Mouse (Mus musculus) gastrocnemius, postnatal 14 days (tissue): ENCODE measurements around the gene Lmntd1. TPM values are rescaled to one million over a fixed set of nuclear protein-coding genes. Genes with fewer than 3 reads are reported as not detected.

Experiments
- DNase-seq: peaks from one replicate; pipeline ENCODE4 v3.0.0; 2021; ENCODE audit warnings: mixed read lengths
- intact Hi-C: fragments of 180-260 bp; cut with DNase I; formaldehyde crosslinking; loops from one replicate; pipeline ENCODE4 v1.15.1; 2025; ENCODE audit warnings: low total_unique reads
- total RNA-seq, 2 experiments: library from RNA; stranded (reverse); gene quantifications; 2 replicates each; pipeline ENCODE4 v1.2.3; 2021

The Lmntd1 gene
- total RNA-seq, 2 experiments from 2014 or later: 0.16 to 0.43 TPM

DNA sequence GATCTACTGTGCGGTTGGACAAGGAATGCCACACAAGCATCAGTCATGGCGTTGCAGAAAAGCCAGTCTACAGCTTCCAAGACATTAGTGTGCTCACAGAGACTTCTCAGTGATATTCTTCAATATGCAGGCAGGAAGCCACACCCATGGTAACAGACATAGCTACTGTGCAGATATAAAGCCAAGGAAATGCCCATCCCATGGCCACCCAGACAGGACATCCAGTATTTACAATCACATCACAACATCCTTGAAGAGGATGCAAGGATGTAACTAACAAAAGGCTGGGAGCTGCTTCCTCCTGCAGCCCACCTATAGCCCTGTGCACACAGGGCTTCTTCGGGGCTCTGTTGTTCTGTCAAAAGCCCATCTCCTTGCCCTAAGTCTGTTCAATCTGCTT lies 45.4 kb downstream of the Lmntd1 start:
- intact Hi-C loops: no loop called here
- no peak for DNase-seq

DNA sequence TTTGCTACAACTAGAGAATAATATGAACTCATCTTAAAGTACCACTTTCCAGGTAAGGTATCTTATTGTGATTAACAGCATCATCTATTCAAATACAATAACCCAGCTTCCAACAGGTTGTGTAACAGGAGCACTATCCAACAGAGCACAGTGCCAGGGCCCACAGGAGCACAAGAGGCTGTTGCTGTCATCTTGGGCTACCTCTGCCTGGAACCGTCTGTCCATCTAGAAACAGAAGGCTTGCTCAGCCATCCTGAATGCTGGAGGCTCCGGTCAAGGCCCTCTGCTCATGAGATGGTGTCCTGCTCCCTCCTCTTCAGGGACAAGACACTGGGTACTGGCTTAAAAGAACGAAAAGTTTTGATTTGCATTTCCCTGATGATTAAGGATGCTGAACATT lies 46.3 kb downstream of the Lmntd1 start:
- intact Hi-C loops: no loop called here
- DNase-seq: no peak

DNA sequence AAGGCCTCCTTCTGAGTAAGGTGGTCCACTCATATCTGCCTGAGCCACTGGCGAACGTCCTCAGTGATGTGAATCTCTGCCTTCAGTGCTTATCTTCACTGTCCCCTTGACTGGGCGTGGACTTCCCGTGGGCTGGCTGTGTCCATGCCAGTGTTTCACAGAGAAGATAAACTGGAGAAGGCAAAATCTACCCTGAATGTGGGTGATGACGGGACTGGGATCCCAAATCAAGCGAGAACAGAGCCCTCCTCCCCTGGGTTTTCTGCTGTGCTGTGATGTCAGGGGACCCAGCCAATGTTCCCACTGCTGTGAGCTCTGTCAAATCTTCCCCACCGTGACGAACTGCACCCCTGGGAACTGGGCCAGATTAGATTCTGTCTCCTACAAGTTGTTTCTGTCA lies 46.8 kb downstream of the Lmntd1 start:
- intact Hi-C loops: no loop called here
- no peak for DNase-seq

DNA sequence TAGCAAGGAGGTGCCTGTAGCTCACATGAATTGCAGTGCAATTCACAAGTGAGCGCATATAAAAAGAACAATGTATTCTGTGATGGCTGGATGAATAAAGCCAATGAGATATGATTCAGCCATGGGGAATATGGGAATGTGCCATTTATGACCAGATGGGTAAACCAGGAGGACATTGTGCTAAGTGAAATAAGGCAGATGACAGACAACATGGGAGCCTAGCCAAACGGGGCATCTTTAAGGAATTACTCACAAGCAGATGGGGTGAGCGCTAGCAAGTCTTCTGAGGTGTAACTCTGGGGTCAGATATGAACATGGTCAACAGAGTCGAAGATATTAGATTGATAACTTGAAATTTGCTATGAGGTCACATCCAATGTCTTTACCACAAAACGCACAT lies 48.5 kb downstream of the Lmntd1 start:
- intact Hi-C loops: no loop called here

DNA sequence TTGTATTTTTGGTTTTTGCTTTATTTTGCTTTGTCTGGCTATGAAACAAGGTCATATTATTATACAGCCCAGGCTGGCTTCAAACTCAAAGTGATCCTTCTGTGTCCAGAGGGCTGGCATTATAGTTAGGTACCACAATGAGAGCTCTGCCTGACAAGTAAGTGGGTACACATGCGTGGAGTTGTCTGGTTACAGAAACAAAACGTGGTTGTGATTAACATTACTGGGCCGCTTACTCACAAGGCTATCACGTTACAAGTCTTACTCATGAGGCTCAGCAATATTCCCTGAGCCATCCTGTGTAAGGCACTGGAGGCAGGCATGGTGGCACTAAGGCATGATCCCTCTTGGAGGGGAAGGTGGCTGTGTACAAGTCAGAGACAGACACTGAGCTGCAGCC lies 49.4 kb downstream of the Lmntd1 start:
- DNase-seq: no peak
- intact Hi-C loops: no loop called here

More for the DNA sequence above, 48.5 kb downstream of the Lmntd1 start:
- no peak for DNase-seq

DNA sequence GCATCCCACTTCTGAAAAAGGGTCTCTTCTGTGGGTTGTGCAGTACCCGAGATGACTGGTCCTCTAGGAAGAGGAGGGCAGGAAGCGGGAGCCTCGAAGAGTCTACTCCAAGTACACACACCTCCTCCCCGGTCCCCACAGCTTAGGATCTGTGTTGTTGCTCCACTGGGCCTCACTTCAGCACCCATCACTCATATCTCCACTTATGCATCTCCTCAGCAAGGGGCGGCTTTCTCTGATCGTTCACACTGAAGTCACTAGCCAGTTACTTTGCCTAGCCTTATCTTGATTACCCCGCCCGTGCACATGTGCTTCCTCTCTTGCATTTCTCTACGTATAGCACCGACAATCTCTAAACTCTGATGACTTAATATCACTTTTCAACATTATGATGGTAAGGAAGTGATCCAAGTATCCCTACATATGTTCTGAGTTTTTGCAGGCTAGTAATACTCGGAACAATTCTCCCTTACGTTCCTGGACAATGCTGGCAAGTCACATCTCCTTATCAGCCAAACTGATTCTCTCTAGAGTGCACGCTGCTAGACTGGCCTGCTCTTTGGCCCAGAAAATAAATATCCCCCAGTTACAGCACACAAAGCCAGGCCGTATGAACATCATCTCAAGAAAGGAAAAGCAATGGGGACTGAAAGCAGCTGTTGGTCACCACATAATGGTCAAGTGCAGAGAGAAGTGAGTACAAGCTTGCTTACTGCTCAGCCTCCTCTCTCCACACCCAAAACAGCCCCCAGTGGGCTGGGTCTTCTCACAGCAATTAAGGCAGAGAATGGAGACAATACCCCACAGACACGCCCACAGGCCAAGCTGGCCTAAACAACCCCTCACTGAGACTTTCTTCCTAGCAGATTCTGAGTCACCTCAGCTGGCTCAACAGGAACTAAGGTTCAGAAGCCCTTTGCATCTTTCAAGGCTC lies 56.8 kb downstream of the Lmntd1 start:
- intact Hi-C loops: no loop called here
- DNase-seq: no peak

DNA sequence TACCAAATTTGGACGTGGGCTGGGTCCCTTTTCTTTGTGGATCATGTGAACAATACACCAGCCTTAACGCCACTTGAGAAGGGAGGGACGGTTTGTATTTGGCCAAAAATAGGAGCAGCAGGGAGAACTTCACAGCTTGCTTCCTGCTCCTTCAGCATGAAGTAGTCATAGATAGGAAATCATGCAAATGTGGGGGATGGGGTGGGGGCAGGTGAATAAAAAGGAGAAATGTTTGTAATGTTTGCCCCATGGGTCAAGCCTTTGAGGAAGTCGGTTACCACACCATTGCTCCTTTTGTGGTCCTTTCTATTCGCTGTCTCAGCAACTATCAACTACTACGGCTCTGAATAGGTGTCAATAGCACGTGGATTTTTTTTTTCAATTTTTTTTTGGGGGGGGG lies 60.9 kb downstream of the Lmntd1 start:
- intact Hi-C loops: no loop called here

DNA sequence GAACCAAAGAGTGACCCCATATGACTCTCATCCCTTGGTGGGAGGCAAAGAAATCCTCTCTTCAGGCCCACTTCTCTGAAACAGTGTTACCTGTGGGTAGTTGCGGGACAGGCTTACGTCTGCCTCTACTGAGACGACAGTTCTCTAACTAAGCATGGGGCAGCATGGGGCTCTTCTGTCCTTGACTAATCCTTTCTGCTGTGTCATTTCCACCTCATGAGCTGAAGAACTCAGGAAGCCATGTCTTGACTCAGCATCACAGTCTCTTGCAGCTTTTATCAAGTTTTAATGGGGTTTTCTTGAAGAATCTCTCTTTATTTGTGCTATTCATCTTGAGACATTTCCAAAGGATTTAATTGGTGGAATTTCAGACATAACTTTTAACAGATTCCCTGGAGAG lies 61.3 kb downstream of the Lmntd1 start:
- intact Hi-C loops: no loop called here

More for the DNA sequence above, 60.9 kb downstream of the Lmntd1 start:
- no peak for DNase-seq

DNA sequence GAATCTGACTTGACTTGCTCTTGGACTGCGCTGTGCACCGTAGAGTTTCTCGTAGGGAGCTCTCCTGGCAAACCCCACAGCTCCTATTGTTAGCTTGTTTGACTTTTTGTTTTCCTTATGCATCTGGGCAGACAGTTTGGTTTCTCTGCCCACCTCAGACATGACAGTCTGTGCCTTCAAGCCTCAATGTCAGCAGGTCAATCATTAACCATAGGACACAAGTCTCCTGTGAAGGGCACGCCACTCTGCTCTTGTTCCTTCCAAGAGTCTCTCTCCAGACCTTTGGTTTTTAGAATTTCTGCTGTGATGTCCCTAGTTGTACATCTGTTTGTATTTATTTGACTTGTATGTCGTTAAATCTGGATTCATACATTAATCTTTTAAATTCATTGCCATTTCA lies 63.1 kb downstream of the Lmntd1 start:
- intact Hi-C loops: no loop called here
- DNase-seq: no peak

More for the DNA sequence above, 61.3 kb downstream of the Lmntd1 start:
- DNase-seq: no peak

DNA sequence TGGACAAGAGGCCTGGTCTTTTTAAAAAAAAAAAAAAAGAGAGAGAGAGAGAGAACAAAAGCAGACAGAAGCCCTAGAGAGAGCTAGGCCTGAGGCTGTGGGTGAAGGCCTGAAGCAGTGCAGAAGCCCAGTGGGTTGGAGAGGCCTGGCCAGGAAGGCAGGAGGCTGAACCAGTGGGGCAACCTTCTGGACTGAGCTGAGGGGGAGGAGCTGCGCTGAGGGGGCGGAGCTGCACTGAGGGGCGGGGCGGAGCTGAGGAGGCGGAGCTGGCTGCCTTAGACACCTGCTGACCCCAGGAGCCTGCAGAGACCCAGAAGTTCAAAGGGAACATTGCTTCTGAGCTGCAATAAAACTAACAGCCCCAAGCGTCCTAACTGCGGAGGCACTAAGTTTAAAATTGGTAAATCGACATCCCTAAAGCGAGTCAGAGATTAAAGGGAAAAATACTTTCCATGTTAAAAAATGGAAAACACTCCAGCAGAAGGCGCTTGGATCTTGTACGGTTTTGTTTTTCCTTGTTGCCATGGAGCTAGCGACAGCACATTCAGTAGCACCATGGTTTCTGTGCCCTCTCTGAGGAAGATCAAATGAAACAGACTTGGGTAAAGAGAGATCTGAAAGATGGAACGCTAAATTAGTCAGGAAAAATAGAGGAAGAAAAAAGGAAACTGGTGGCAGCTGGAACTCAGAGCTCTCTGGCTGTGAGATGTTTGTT lies 68.0 kb downstream of the Lmntd1 start:
- intact Hi-C loops: no loop called here
- DNase-seq: no peak

DNA sequence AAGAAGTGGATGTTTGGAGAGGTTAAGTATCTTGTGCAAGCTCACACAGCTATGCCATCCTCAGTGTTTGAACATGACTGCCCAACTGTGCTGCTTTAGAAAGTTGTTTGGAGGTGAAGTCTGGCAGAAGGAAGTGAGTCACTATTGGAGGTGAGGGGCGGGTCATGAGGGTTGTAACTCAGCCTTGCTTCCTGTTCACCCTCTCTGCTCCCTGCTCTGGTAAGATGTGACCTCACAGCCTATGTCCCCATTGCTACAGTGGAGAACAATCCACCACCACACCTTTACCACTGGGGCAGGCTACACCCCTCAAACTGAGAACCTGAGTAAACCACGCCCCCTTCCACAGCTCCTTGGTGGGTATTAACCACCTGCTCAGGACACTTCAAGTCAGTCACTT lies 69.3 kb downstream of the Lmntd1 start:
- intact Hi-C loops: no loop called here
- no peak for DNase-seq

DNA sequence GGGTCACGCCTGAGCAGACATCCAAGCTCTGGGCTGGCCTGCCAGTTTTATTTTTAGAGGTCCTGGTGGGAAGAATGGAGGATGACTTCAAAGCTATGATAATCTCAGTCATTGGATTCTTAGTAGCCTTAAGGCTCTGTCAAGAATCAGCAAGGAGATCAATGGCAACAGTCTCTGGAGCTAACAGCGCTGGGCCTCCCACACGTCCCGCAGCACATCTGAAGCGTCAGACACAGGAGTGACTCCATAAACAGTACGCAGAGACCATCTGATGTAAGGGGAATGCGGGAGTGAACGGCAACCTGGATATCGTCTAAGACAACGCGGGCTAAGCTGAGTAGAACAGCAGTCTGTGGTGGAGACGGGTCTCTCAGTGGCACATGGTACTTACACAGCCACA lies 69.8 kb downstream of the Lmntd1 start:
- intact Hi-C loops: no loop called here

DNA sequence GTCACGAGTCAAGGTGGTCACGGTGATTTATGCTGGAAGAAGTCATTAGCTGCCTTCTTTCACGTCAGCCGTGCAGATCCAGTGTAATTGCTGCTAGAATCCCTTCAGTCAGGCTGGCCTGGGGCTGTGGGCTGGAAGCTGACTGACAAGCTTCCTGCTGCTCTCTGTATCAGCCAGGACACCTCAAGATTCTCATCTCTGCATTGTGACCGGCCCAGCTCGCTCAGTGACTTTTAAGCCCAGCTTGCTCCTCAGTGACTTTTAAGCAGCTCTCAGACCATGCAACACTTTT lies 74.6 kb downstream of the Lmntd1 start:
- no peak for DNase-seq
- intact Hi-C loops: no loop called here

More for the DNA sequence above, 69.8 kb downstream of the Lmntd1 start:
- no peak for DNase-seq

DNA sequence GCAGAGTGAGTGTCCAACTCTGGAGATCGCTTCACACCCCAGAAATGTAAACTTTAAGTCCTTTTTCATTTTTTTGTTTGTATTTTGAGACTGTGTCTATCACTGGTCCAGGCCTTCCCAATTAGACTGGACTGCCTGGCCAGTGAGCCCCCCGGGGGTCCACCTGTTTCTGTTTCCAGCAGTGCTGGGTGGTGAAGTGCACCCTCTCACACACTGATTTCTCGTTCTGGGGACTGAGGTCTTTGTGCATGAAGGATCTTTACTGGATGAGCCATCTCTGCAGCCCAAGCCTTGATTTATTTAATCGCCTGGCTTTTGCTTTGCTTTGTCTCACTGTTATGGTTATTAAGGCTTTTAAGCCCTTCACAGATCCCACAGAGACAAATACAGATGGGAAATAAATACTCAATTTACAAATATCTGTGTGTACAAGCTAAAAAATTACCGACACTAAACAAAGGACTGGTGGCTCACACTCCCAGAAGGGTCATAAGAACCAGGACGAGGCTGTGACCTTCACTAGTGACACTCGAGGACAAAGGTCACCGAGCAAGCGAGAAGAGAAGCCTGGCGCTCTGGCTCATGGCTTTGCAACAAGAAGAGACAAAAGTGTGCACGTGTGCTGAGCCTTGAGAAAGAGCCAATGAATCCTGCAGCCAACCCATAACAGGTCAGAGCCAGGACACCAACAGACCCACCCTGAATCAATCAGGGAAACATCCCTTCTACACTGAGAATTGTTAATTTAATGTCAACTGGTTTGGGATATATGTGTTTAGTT lies 75.1 kb downstream of the Lmntd1 start:
- intact Hi-C loops: no loop called here
- no peak for DNase-seq

DNA sequence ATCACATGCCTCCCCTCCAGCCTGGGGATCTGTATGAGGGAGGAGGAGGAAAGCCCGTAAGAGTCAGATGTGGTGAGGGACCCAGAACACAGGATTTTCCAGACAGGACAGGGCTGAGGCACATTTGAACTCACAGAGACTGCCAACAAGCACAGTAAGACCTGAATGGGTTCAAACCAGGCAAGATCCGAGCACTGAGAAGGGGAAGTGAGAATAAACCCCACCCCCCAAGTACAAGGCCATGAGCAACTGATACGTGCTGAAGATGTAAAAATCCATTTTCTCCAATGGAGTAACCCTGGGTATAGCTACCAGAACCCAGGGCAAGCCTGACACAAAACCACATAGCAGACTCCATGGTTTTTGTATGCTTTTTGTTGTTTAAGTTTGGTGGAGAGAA lies 83.7 kb downstream of the Lmntd1 start:
- intact Hi-C loops: no loop called here
- no peak for DNase-seq

DNA sequence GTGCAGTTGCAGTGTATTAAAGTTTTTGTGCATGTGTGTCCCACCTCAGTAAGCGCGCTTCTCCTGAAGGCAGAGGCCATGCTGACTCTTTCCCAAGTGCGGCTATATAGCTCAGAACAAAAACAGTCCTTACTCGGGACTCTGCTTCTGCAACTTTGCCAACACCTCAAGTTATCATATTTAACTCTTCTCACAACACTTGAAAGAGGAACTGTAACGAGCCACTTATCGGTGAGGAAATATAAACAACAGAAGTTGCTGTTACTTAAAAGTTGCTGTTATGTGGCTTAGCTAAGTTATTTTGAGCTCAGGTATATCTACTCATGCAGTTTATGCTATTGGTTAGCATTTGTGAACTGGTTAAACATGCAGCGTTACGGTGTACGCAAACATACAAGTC lies 90.8 kb downstream of the Lmntd1 start:
- DNase-seq: no peak
- intact Hi-C loops: no loop called here

DNA sequence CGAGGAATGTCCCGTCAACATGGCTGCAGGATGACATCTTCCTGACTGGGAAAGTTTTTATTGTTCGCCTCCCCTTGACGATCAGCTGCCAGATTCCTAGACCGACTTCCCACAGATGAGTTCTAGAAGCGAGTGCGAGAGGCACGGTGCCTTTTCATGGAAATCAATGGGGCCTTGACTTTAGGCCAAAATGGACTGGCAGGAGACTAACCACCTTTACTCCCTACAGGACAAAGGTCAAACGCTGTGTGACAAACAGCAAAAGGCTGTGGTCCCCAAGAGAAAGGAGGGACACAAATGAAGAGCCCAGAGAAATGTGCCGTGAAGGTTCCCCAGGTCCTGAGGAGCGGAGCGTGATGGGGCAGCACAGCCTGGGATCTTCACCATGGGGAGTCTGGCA lies 91.5 kb downstream of the Lmntd1 start:
- intact Hi-C loops: no loop called here
- no peak for DNase-seq

DNA sequence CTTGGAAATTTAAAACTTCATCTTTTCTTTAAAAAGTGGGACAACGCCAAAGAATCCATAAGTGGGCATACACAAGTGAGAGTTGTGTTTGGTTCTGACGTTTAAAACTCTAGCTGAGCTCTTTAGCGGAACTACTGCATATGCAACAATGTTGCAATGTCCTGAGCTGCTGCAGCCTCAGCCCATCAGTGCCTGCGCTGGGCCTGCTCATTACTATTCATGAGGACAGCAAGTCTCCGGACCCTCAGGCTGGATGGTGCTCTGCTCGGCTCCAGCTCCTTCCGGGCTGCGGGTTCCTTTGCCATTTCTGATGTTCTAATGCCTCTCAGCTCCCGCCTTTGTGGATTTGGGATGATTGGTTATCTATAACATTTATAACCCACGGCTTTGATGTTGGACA lies 97.1 kb downstream of the Lmntd1 start:
- intact Hi-C loops: no loop called here
- no peak for DNase-seq

DNA sequence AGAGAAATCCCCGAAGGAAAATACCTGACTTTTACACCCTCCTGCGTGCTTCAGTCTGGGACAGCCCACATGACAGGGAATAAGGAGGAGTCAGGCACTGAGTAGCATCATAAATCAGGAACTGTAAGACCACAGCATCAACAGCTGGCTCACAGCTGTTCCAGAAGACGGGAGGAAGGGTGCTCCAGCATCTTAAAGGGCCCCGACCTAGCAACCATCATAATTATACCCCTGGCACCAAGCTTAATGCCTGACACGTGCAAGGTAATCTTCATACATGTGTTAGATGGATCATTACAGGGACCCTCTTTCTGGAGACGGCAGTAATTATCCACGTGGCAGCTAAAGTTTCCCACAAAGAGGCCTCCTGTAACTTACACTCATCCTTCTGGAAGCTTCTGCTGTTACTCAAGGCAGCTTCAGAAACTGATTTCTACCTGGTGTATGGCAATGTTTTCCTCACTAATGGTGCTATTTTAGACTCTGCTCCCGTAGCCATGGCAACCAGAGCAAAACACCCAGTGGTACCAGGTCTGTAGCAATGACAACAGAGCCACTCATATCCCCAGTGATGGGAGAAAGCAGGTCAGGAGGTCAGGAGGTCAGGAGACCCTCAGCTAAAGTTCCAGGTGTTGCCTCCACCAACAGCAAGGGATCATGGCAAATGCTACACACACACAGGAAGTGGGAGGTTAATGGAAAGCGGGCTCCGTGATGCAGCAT lies 98.1 kb downstream of the Lmntd1 start:
- intact Hi-C loops: no loop called here
- no peak for DNase-seq

DNA sequence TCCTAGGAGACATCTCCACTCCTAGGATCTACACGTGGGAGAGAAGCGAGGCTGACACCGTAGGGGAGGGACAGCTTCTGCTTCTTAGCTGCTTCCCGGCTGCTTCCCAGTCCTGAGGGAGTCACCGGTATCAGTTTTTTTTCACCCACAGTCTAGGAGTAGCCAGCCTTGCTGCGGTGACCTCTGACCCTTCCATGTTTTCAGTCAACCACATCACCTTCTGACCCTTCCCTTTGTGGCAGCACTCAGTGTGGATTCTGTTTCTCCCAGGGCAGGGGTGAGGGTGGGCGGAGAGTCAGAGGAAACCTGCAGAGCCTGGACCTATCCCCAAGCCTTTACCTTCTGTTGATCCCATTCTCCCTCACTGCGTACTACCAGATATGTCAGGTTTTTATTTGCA lies 102.9 kb downstream of the Lmntd1 start:
- no peak for DNase-seq
- intact Hi-C loops: no loop called here
